Mouse (Mus musculus) midbrain, embryonic 10.5 days (tissue): ENCODE measurements around the gene Rdh11. TPM values are rescaled to one million over a fixed set of nuclear protein-coding genes. Genes with fewer than 3 reads are reported as not detected.
A peak's percentile ranks its signal among the peaks of the same experiment; 100 is the strongest.

Experiments
- DNase-seq: peaks from one replicate; pipeline ENCODE4 v3.0.0-alpha.2; 2017; ENCODE audit warnings: low spot score
- H3K27ac ChIP-seq: fragments of 300-500 bp; sonication (generic); replicated peaks from 2 replicates; pipeline ENCODE4 v1.5.1; 2016; ENCODE audit warnings: mild to moderate bottlenecking
- H3K27me3 ChIP-seq: fragments of 300-500 bp; sonication (generic); 2 replicates; pipeline ENCODE4 v1.6.1; 2016; ENCODE audit warnings: low read depth, mild to moderate bottlenecking; ENCODE audit not compliant: poor library complexity, severe bottlenecking
- H3K36me3 ChIP-seq: fragments of 300-500 bp; sonication (generic); 2 replicates; pipeline ENCODE4 v1.6.1; 2016; ENCODE audit warnings: mild to moderate bottlenecking, moderate library complexity
- H3K4me1 ChIP-seq: fragments of 300-500 bp; sonication (generic); 2 replicates; pipeline ENCODE4 v1.6.1; 2016
- H3K4me3 ChIP-seq: fragments of 300-500 bp; sonication (generic); 2 replicates; pipeline ENCODE4 v1.5.1; 2016; ENCODE audit warnings: mild to moderate bottlenecking, moderate library complexity
- H3K9me3 ChIP-seq: fragments of 300-500 bp; sonication (generic); replicated peaks from 2 replicates; pipeline ENCODE4 v1.6.1; 2016; ENCODE audit warnings: mild to moderate bottlenecking
- WGBS: fragments of 180-500 bp; shearing (Covaris S2); methylation state at CpG from one replicate; pipeline ENCODE4 v1.1.7; 2016; 5-methylcytosine and 5-hydroxymethylcytosine counted together
- polyA plus RNA-seq: library from polyadenylated mRNA; unstranded; fragments of >200 nt; fragmentation: Nextera tagmentation; extraction: Ambion mirVana; gene quantifications from 2 replicates; pipeline ENCODE4 v1.2.1, GENCODE M21; 2016

Rdh11 gene
- polyA plus RNA-seq, 1 experiment from 2014 or later = 23.1 TPM

DNA sequence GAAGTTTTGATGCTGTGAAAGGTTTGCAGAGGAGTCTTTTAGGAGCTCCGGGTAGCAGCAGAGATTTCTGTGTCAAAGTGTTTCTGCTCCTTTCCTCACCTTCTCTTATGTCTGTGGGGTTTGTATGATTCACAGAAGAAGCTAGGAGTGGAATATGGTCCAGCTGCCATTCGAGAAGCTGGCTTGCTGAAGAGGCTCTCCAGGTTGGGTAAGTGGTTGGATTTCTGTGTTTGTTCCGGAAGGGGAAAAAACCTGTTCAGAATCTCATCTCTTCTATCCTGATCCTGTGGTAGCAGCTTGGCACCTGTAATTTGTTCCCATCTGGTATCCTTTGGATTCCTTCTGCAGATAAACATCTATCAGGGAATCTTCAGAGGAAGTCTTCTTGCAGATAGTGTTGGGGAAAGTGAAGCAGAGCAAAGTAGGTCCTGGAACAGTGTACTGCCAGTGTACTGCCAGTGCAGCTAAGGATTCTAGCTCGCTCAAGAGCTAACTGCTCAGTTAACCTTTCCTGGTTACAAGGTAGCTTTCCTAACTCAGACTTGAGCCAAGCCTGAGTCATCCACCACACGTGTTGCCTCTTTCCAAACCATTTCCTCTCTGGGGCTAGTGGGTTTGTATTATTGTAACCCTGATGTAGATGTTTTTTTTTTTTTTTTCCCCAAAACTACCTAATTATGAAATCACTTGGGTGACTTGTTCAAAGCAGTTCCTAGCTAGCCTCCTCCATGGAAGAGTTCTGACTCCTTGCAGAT lies 60.2 kb downstream of the Rdh11 start:
- Histone ChIP-seq H3K9me3 (no peaks in the 10 kb centered on the region), H3K4me1 (peaks cover 15% of the 10 kb centered on the region), H3K27me3 (peaks cover 45% of the 10 kb centered on the region), H3K27ac (no peak overlapping the region), H3K36me3 (no peaks in the 10 kb centered on the region), H3K4me3 (peak overlapping the region; percentile 60)
- DNase-seq = no peak
- 28% methylated on average over 5 of the region's 5 CpGs for WGBS

DNA sequence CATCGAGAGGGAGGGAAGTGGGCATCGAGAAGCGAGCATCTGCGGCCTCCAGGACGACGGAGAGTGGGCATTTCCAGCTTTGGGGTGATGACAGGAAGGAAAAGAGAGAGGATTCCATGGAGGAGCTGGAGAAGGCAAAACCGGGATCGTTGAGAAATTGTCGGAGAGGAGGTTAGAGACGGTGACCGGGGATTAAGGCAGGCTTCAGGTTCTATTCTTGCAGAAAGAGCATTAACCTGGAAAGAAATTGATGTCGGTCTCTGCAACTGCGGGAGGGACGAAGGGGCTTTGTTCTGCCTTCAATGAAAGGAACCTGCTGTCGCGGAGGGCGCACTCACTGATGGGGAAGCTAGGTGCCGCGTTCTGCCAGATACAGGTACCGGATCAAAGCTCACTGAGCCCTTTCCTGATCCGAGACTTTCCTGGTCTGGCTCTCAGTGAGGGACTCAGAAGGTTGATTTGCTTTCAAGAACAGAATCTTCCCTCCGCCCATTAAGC lies 60.9 kb downstream of the Rdh11 start:
- no peak overlapping the region for H3K27ac ChIP-seq
- no peaks in the 10 kb centered on the region for H3K36me3 ChIP-seq
- H3K27me3 ChIP-seq = peaks cover 45% of the 10 kb centered on the region
- peak overlapping the region; percentile 60 for H3K4me3 ChIP-seq
- no peak for DNase-seq
- peaks cover 15% of the 10 kb centered on the region for H3K4me1 ChIP-seq
- WGBS = under 1% methylated on average over 22 of the region's 22 CpGs
- H3K9me3 ChIP-seq = no peaks in the 10 kb centered on the region

DNA sequence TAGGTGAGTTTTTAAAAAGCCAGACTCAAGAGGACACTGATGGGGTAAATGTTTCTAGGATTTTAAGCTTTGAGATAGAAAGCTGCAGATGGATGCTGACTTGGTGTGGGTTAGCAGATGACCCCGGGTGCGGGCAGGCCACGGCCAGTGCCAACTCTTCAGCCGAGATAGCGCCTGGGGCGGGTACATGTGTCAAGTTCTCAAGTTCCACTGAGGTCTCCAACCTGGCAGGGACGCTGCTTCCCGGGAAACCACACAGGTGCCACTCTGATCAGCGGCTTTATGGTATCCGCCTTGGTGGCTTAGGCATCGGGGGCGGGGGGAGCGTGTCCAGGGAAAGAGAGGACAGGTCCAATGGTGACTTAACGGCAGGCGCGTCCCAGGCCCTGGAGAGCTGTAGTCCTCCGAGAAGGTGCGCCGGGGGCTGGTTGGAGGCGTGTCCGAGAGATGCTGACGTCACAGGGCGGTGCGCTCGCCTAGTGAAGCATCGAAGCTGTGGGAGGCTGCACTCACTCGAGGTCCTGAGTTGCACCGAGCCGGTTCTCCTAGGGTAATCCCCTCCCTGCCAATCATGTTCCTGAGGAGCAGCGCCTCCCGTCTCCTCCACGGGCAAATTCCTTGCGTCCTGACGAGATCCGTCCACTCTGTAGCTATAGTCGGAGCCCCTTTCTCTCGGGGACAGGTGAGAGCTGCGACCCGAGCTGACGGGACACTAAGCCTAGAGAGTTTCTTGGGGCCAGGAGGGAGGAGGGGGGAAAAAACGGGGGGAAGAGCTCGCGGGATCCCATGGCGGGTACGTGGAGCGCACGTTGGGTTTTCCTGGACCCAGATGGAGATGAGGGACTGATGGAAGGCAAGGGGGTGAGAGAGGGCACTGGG lies 61.6 kb downstream of the Rdh11 start, which contains the start of gene Arg2:
Gene Arg2 (plus strand): TSS at position 479 of the 879 bp plus-strand sequence.
- H3K27ac ChIP-seq = no peak within 1 kb of the TSS
- DNase-seq = peak; percentile 72
- WGBS = under 1% methylated on average over 47 of the region's 47 CpGs
- H3K4me1 ChIP-seq = peaks cover 15% of the 10 kb centered on the region
- H3K4me3 ChIP-seq = peak within 1 kb of the TSS; percentile 60
- no peaks in the 10 kb centered on the region for H3K36me3 ChIP-seq
- peaks cover 45% of the 10 kb centered on the region for H3K27me3 ChIP-seq
- H3K9me3 ChIP-seq = no peaks in the 10 kb centered on the region

Other genes with a start within 250 kb of the Rdh11 start
- 5.3 and 6.1 TPM in 2 replicates for gene Tmem229b, start 184.7 kb downstream of the Rdh11 start, polyA plus RNA-seq
- 7.9 and 8.4 TPM in 2 replicates for gene Plekhh1, start 163.1 kb downstream of the Rdh11 start, polyA plus RNA-seq
- gene Pigh, start 102.6 kb downstream of the Rdh11 start, polyA plus RNA-seq = 32.3 and 36.8 TPM in 2 replicates
- gene Arg2, start 61.5 kb downstream of the Rdh11 start, polyA plus RNA-seq = 0.72 and 2.5 TPM in 2 replicates
- gene Vti1b, start 19.6 kb downstream of the Rdh11 start, polyA plus RNA-seq = 100 and 103 TPM in 2 replicates
- 1.7 and 2.1 TPM in 2 replicates for gene Rdh12, start 16.6 kb upstream of the Rdh11 start, polyA plus RNA-seq
- gene Zfyve26, start 104.0 kb upstream of the Rdh11 start, polyA plus RNA-seq = 13.1 and 15.1 TPM in 2 replicates
- gene Rad51b, start 105.0 kb upstream of the Rdh11 start, polyA plus RNA-seq = 7.8 and 8.5 TPM in 2 replicates